ENCODE assay signal across 14 mouse cellular contexts in genomic region chr8:86501341-86501740, GRCm38 (mm10).
DNase-seq lines count a peak whose midpoint lies in the region; ATAC-seq lines count a peak whose summit lies in the region.
"Had no signal": no experiment of that assay in that cellular context is flagged by ENCODE, and none has a peak within 500 bp of the region (broad histone marks: within the 10 kb centered on the region; RNA-seq: fewer than 3 reads in every experiment).

No protein-coding gene starts in this region.

- ATAC-seq in hindbrain, embryonic 12.5 days (ENCODE audit: low FRiP score), result no peak
- ATAC-seq: hindbrain, postnatal 0 days had no signal

- no peak overlapping the region for H3K4me3 ChIP-seq in hindbrain, embryonic 12.5 days
- H3K4me3 ChIP-seq: layer of hippocampus, adult 2 months; neural tube, embryonic 13.5 days had no signal

- intact Hi-C loops in heart, postnatal 25 days (cut with DNase I), result no loop called here

- no peaks in the 10 kb centered on the region for H3K27me3 ChIP-seq in hindbrain, embryonic 12.5 days
- H3K27me3 ChIP-seq: neural tube, embryonic 13.5 days had no signal

- no peaks in the 10 kb centered on the region for H3K36me3 ChIP-seq in hindbrain, embryonic 12.5 days
- H3K36me3 ChIP-seq: neural tube, embryonic 13.5 days had no signal

- no peak overlapping the region for H3K4me2 ChIP-seq in hindbrain, embryonic 12.5 days (replicated peaks)
- H3K4me2 ChIP-seq: neural tube, embryonic 13.5 days had no signal

- H3K9ac ChIP-seq in hindbrain, embryonic 12.5 days, result no peak overlapping the region
- H3K9ac ChIP-seq: neural tube, embryonic 13.5 days had no signal

- WGBS in hindbrain, embryonic 12.5 days, result 87% methylated on average over 7 of the region's 7 CpGs

- DNase-seq in urinary bladder, adult 2 months (ENCODE audit: low spot score), result peak; percentile 22
- DNase-seq in urinary bladder, postnatal 10 days (ENCODE audit: low spot score), result no peak
- DNase-seq in adrenal gland, adult (ENCODE audit: inconsistent age in 2 of 2, low spot score in 1 of 2), result peak; percentile 89 to 92
- peak; percentile 66 for DNase-seq in fibroblast of lung, adult 2 months (ENCODE audit: low read depth)
- DNase-seq in spleen, postnatal 36 days (ENCODE audit: low spot score in 2 of 2), result no peak
- DNase-seq in heart, postnatal 25 days (ENCODE audit: low spot score), result no peak
- DNase-seq: cerebellum, adult 9-11 months; lung, adult 18-20 months; retina, postnatal 1 day; spleen, adult 18-20 months had no signal

- no peaks in the 10 kb centered on the region for H3K4me1 ChIP-seq in hindbrain, embryonic 12.5 days
- H3K4me1 ChIP-seq: neural tube, embryonic 13.5 days had no signal

- H3K9me3 ChIP-seq in hindbrain, embryonic 12.5 days (replicated peaks), result peaks cover 4% of the 10 kb centered on the region; the same call in 1 of the 2 replicates

- no peak overlapping the region for H3K27ac ChIP-seq in hindbrain, embryonic 12.5 days
- H3K27ac ChIP-seq: hindbrain, postnatal 0 days; layer of hippocampus, adult 2 months; neural tube, embryonic 13.5 days had no signal

Comparison
In these comparisons a context has a peak if more than half of its experiments do, and no peak if none do; other contexts are left out.
1. DNase-seq: peak in urinary bladder, adult 2 months (single experiment), adrenal gland, adult (2 of 2) and fibroblast of lung, adult 2 months (single experiment); none in urinary bladder, postnatal 10 days (single experiment), spleen, postnatal 36 days (0 of 2) and heart, postnatal 25 days (single experiment).